Mouse (Mus musculus): ENCODE measurements around the gene Cysltr2. TPM values are rescaled to one million over a fixed set of nuclear protein-coding genes. Genes with fewer than 3 reads are reported as not detected.

The Cysltr2 gene
- polyA plus RNA-seq, 1 experiment from 2014 or later: not detected

DNA sequence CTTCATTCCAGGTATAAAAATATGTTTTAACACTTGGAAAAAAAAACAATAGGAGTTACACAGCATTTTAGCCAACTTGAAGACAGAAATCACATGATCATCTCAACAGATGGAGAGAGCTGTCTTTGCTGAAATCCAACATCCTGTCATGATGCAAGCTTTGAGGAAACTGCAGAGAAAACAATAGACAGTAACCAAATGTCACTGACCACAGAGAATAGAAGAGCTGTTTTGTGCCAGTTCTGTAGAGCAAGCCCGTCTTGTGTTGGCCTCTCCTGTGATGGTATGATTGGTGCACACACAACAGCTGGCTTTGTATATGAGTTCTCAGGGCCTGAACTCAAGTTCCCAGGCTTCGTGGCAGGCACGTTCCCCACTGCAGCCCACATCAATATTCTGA lies 68.2 kb downstream of the Cysltr2 start:
- Histone ChIP-seq H3K27ac (replicated peaks) (no peak overlapping the region), H3K27me3 (replicated peaks; ENCODE audit: low read depth, poor library complexity, severe bottlenecking) (no peaks in the 10 kb centered on the region), H3K36me3 (replicated peaks) (no peaks in the 10 kb centered on the region), H3K9me3 (no peaks in the 10 kb centered on the region), H3K4me3 (no peak overlapping the region), H3K4me1 (peaks cover 4% of the 10 kb centered on the region; the same call in 1 of the 2 replicates)
- 74% methylated on average over 3 of the region's 3 CpGs for WGBS
- no peak for DNase-seq (ENCODE audit: low spot score)

DNA sequence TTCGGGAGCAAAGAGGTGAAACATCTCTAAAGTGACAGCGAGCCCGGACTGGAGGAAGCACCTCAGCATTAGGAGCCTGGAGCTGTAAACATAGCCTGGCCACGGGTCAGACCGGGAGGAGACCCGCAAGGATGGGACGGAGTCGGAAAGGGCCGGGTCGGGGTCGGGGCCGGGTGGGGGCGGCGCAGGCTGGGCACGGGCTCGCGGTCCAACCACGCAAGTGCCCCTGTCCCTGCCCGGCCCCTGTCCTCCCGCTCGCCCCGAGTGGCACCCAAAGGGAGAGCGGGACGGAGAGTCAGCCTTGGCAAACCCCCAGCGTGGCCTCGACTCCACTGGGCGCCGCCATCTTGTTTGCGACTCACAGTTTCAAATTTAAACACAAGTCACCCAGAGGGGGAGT lies 68.8 kb downstream of the Cysltr2 start:
- no peak overlapping the region for H3K4me3 ChIP-seq
- no peaks in the 10 kb centered on the region for H3K36me3 ChIP-seq (replicated peaks)
- H3K4me1 ChIP-seq: peaks cover 4% of the 10 kb centered on the region; the same call in 1 of the 2 replicates
- DNase-seq (ENCODE audit: low spot score): no peak
- H3K27me3 ChIP-seq (replicated peaks; ENCODE audit: low read depth, poor library complexity, severe bottlenecking): no peaks in the 10 kb centered on the region
- 94% methylated on average over 29 of the region's 29 CpGs for WGBS
- H3K9me3 ChIP-seq: no peaks in the 10 kb centered on the region
- H3K27ac ChIP-seq (replicated peaks): no peak overlapping the region

GRCm38 (mm10) chr14:72976111-72976510 lies 72.8 kb downstream of the Cysltr2 start:
- WGBS: 78% methylated on average over 2 of the region's 2 CpGs
- H3K4me1 ChIP-seq: no peaks in the 10 kb centered on the region

More at GRCm38 (mm10) chr14:72976111-72976510, 72.8 kb downstream of the Cysltr2 start:
- Histone ChIP-seq H3K27ac (replicated peaks) (no peak overlapping the region), H3K9me3 (no peaks in the 10 kb centered on the region), H3K4me3 (no peak overlapping the region), H3K27me3 (replicated peaks; ENCODE audit: low read depth, poor library complexity, severe bottlenecking) (no peaks in the 10 kb centered on the region), H3K36me3 (replicated peaks) (no peaks in the 10 kb centered on the region)
- no peak for DNase-seq (ENCODE audit: low spot score)

Other genes with a start within 250 kb of the Cysltr2 start
- 171 and 180 TPM in 2 replicates for gene Rcbtb2, start 73.9 kb upstream of the Cysltr2 start, polyA plus RNA-seq (2016; fragmentation: Nextera tagmentation; extraction: Ambion mirVana)
- 18.0 and 18.1 TPM in 2 replicates for gene Lpar6, start 188.8 kb upstream of the Cysltr2 start, polyA plus RNA-seq (2016; fragmentation: Nextera tagmentation; extraction: Ambion mirVana)

Measured in embryonic facial prominence, embryonic 10.5 days (tissue).